Mouse (Mus musculus) left cerebral cortex, postnatal 14 days (tissue): ENCODE measurements around the gene 1190005I06Rik. TPM values are rescaled to one million over a fixed set of nuclear protein-coding genes. Genes with fewer than 3 reads are reported as not detected.

ENCODE experiments used
- DNase-seq, 2 experiments: peaks; one replicate each; pipeline ENCODE4 v3.0.0; 2021 to 2022; ENCODE audit warnings: low spot score in 2 of 2, mixed read lengths in 1 of 2
- intact Hi-C: fragments of 180-260 bp; cut with DNase I; formaldehyde crosslinking; loops from one replicate; pipeline ENCODE4 v1.15.1; 2025
- total RNA-seq, 2 experiments: library from RNA; stranded (reverse); gene quantifications; 2 replicates each; pipeline ENCODE4 v1.2.3; 2021

1190005I06Rik gene
- total RNA-seq, 2 experiments from 2014 or later = 5.7 to 6.7 TPM

DNA sequence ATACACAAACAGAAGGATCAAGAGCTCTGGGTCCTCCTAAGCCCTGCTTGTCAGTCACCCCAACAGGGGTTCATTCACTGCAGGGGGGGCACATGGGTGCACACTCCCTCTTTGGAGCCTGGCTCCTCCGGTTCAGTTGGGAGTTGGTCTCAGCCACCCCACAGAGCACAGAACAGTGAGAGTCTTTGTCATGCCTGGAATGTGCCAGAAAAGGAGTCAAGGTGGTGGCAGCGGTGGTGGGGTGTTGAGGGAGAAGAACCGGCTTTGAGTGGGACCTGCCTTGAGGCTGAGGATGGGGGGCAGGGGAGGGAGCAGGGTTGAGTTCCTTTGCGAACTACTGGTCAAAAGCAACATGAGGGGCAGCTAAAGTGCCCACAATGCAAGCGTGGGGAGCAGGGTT, 17.4 kb downstream of the 1190005I06Rik start:
- intact Hi-C loops = no loop called here
- DNase-seq = no peak

DNA sequence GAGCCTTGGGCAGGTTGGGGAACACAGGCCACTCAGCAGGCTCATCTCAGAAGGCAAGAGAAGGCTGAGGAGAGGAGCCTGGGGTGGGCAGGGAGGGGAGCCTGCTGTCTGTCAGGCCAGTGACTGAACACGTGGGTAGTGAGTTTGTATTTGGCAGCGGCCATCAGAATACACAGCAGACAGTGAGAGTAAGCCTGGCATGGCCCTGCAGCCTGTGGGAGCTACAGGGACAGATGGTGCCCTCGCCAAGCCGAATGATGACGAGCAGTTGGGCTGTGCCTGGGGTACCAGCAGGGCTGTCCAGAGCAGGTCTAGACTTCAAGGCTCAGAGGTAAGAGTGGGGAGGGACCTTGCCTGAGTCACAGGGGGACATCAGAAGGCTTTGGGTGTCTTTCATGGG, 20.1 kb downstream of the 1190005I06Rik start:
- DNase-seq = no peak

DNA sequence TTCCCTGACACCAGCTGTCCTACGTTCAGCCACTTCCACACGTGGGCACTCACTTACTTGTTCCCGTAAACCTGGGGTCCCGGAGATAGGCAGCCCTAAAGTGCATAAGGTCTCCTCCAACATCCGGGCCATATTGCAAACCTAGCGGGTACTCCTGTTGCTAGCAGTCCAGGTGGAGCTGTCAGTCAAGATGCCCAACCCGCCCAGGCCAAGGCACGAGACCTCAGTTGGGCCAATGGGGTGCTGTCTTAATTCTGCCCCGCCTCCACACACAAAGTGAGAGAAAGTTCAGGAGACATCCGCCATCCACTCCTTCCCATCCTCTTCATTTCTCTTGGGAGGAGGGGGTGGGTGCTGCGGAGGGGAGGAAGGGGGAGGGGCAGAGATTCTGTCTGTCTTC, 21.0 kb downstream of the 1190005I06Rik start:
- intact Hi-C loops = no loop called here
- no peak for DNase-seq

More for the DNA sequence above, 20.1 kb downstream of the 1190005I06Rik start:
- intact Hi-C loops = no loop called here

DNA sequence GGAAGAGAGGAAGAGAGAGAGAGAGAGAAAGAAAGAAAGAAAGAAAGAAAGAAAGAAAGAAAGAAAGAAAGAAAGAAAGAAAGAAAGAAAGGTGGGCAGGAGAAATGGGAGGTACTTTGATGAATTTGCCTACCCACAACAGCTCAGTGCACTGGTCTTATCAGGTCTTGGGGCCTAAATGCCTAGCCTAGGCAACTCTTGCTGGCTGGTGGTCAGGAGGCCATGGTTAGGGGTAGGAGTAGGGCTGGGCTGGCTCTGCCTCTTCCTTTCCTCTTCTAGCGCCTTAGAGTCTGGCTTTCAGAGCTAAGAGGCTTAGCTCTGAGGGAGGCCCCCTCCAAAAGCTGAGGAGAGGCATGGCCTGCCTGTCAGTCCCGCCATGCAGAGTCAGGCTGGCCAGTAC, 23.8 kb downstream of the 1190005I06Rik start:
- DNase-seq = no peak
- intact Hi-C loops = no loop called here

DNA sequence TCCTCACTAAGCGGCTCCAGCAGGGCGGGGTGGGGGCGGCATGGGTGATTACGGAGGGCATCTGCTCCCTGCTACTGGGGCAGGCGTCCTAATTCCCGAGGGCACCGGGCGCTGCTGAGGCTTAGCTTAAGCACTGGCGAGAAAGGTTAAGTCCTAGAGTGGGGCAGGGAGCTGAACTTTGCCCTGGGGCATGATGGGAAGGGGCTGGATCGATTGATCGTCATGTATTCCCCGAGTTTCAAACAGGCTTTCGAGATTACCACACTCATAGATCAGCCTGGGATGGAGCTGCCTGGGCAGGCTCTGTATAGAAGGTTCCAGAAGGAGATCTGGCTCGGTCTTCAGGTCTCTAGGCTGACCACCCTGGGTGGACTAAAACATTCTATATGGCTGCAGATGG, 25.3 kb downstream of the 1190005I06Rik start:
- intact Hi-C loops = no loop called here
- no peak for DNase-seq

DNA sequence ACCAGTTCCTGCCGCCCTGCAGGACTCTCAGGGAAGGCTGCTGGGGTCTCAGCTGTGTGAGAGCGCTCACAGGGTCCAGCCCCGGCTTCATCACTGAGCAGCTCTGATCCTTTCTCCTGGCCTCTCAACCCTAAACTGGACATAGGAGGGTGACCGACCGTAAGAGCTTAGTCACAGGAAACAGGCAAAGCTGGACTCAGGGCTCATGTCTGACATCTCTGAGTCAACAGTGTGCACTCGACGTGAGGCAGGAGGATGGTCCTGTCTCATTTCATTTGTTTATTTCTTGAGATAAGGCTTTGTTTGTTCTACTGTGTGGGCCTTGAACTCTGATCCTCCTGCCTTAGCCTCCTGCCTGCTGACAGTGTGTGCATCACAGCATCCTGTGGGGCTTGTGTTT, 27.0 kb downstream of the 1190005I06Rik start:
- intact Hi-C loops = no loop called here

DNA sequence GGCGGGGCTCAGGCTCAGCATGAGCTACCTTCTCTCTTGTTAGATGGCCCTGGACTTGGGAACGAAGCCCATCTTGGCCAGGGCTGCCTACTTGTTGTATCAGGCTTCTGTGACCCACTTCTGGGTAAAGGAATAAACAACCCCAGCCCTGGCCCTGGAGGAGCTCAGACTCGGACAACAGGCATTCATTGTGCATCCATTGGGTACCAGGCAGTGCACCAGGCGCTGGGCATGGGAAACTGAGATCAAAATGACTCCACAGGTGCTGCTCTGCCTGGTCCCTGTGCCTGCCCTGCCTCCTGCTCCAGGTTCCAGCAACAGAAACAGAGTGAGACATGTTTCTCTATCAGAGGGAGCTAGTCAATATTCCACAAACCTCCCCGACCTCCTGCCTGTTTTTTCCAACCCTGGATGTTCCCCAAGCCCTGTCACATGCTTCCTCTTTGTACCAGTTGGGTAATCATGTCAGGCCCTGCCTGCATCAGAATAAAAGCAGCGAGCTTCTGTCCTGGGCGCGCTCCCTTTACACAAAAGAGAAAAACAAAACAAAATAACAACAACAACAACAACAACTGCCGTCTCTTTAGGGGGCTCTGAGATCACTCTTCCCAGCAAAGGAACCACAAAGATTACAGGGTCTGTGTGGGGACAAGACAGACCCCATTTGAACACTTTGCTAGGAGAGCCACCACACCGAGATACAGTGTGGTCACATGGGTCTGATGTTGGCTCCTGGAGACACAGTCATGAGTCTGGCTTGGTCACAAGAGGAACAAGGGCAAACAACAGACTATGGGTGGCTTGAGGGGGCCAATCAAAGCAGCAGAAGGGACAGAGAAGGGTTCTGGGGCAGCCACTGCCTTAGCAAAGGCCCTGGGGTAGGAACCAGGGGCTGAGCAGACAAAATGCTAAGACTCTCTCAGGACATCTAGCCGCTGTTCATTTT, 27.9 kb downstream of the 1190005I06Rik start:
- intact Hi-C loops = no loop called here
- DNase-seq = peak; percentile 31 to 51

More for the DNA sequence above, 27.0 kb downstream of the 1190005I06Rik start:
- DNase-seq = no peak

DNA sequence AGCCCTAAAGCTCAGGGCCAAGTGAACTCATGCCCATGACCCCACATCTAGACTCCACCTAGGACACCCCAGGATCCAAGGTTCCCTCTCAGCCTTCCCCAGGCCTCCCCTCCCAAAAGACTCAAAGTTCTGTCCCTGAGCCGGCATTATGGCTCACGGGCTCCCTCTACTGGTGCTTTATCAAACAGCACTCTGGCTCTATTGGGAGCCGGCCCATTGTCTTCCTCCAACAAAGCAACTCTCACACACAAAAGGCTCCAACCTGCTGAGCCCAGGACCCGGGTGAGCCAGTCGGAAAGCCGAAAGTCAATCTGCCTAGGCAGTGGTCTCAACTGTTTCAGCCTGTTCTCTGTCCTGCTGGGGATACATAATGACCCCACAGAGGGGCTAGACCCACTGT, 29.3 kb downstream of the 1190005I06Rik start:
- intact Hi-C loops = no loop called here
- DNase-seq = peak; percentile 61 to 70

DNA sequence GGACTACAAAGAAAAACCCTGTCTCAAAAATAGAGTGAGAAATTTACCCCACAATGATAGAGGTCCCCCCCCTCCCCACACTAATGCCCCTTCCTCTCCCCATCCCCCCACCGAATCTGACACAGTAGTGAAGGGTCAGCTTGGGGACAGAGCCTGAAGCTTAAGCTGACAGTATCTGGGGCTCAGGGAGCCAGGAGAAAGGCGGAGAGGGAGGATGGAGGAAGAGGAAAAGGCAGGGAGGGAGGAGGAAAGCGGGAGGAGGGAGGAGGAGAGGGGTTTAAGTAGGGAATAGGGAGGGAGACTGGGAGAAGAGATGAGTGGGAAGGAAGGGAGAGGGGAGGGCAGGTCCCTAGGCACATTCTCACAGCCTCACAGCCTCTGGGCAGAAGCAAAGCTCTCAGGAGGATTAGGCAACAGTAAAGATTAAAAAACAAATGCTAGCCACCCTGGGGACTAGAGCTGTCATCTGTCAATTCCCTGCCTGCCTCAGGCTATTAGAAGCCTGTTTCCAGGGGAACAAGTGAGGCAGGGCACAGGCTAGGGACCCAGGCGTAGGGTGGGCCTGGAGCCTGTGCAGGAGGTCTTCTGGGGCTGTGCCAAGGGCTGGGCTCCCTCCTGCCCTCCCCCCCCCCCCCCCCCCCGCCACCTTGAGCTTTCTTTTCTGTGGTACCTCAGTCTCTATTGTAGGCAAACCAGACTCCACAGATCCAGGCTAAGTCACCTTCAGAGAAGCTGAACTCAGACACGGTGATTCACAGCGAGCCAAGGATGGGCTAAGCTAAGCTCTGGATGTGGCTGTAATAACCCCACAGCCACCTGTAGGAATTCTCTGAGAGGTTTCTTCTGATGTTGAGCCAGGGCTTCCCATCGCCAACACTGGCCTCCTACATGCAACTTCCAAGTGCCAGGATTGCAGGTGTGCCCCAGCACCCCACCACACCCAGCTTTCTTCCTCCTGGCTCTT, 30.5 kb downstream of the 1190005I06Rik start:
- no peak for DNase-seq
- intact Hi-C loops = no loop called here

DNA sequence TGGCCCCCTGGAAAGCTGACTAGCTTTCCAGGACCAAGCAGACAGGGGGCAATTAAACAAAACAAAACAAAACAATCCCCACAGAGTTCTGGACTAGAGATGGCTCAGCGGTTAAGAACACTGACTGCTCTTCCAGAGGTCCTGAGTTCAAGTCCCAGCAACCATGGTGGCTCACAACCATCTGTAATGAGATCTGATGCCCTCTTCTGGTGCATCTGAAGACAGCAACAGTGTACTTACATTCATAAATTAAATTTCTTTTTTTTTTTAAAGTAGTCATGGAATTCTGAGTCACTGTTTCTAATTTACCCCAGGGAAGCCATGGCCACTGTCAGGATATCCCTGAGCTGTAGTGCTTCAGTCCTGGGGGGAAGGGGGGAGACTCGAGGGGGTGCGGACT, 32.9 kb downstream of the 1190005I06Rik start:
- no peak for DNase-seq
- intact Hi-C loops = loop anchor here (5.0 kb wide), 1 partner anchor 437 kb away; the partner anchor contains the start of gene Fam92b

DNA sequence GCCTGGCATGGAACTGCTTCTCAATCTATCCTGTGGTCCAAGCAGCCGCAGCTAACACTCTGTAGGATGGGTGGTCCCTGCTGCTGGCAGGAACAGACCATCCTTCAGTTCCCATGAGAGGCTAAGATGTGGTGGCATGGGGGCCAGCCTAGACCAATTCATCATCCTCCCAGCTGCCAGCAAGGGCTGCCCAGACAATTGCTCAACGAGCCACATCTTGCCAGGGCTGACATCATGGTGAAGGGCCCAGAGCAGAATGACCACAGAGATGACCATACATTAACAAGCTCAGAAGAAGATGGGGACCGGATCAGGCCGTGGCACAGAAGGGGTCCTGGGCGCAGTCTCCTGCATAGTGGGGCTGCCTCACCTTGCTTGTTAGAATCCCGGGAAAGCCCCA, 36.6 kb downstream of the 1190005I06Rik start:
- intact Hi-C loops = loop anchor here (5.0 kb wide), 1 partner anchor 434 kb away; the partner anchor contains the start of gene Fam92b
- no peak for DNase-seq

DNA sequence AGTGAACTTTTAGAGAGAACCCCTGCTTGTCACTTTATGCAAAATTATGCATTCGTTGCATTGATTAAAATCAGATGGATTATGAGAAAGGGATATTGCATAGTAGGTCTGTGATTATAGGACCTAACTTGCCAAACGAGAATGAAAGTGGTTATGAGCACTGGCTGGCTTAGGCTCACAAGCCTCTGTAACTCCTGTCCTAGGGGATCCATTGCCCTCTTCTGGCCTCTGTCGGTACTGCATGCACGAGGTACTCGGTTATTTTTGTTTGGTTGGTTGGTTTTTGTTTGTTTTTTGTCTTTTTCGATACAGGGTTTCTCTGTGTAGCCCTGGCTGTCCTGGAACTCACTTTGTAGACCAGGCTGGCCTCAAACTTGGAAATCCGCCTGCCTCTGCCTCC, 39.5 kb downstream of the 1190005I06Rik start:
- intact Hi-C loops = no loop called here

DNA sequence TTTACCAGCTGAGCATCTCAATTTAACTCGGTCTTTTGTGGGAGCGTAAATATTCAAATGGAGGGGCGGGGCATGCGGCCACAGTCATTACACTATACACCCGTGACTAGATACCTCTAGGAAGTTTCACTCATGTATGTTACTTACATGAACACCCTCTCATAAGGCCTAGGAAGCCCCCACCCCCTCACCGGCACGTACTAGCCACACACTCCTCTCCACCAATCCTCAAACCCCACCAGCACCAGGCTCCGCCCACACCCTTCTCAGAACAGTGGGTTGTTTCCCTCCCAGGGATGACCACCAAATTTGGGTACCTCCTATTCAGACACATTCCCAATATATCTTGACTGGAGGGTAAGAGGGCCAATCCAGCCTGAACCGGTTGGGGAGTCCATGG, 40.0 kb downstream of the 1190005I06Rik start:
- DNase-seq = no peak
- intact Hi-C loops = no loop called here

More for the DNA sequence above, 39.5 kb downstream of the 1190005I06Rik start:
- peak; percentile 80 to 87 for DNase-seq

DNA sequence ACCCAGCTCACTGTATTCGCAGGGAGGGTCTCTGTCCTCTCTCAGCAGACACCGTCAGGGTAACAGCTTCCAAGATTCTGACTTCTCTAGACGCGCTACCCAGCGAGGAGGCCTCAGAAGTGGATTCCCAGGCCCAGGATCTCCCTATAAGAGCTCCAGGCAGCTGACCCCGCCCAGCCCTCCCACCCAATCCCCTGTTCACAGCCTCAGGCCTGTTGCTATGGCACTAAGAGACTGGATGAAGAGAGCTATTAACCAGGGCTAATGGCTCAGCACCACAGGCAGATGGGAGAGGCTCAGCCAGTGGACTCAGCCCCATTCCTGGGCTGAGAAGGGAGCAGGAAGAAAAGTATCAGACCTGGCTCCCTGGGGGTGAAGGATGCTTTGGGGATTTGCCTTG, 44.8 kb downstream of the 1190005I06Rik start:
- intact Hi-C loops = no loop called here
- no peak for DNase-seq

DNA sequence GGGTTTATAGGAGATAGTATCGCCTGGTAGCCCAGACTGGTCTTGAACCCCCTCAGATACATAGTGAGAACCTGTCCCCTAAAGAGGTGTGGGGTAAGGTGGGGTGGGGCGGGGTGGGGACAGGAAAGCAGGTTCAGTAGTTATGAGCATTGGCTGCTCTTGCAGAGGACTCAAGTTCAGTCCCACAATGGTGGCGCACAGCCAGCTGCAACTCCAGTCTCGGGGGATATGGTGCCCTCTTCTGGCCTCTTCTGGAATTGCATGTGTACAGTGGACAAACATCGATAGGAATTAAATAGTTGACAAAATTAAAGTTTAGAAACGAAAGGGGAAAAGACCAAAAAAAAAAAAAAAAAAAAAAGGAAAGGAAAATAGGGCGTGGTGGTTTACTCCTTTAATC, 47.9 kb downstream of the 1190005I06Rik start:
- DNase-seq = peak; percentile 80 to 83
- intact Hi-C loops = loop anchor here (5.0 to 10.0 kb wide), 2 partner anchors 312 to 415 kb away; no protein-coding TSS in a partner anchor

DNA sequence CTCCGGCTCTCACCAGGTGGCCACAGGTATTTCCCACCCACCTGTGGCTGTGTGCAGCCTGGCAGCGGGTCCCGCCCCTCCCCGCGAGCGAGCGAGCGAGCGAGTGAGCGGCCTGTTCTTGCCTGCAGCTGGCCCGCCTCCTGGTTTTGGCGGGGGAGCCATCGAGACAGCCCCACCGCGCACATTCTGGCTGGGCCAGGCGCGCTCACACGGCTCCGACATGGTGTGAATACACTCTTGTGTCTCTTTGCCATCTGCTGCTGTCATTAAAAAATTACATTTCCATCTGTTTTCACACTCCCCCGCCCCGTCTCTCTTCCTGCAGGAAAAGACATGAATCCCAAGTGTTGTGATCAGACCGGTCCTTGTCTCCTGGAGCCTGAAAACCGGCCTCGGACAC, 48.9 kb downstream of the 1190005I06Rik start:
- intact Hi-C loops = loop anchor here (5.0 to 10.0 kb wide), 2 partner anchors 311 to 414 kb away; no protein-coding TSS in a partner anchor
- DNase-seq = peak; percentile 85 to 93

DNA sequence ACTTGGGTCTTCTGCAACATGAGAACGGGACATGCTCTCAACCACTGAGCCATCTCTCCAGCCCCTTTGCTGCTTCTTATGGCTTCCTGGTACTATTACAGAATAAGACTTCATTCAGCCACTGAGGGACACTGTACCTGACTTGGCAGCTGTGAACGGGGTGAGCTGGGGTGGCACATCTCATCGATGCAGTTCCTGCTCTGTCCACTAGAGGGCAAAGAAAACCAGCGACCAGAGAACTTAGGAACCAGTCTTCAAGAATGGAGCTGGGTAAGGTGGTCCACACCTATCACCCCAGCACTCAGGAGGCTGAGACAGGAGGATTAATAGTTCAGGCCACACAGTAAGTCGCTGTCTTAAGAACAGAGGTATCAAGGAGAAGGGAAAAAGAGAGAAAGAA, 51.5 kb downstream of the 1190005I06Rik start:
- intact Hi-C loops = loop anchor here (5.0 to 10.0 kb wide), 2 partner anchors 309 to 411 kb away; no protein-coding TSS in a partner anchor
- DNase-seq = peak in 1 of 2 experiments; percentile 62

DNA sequence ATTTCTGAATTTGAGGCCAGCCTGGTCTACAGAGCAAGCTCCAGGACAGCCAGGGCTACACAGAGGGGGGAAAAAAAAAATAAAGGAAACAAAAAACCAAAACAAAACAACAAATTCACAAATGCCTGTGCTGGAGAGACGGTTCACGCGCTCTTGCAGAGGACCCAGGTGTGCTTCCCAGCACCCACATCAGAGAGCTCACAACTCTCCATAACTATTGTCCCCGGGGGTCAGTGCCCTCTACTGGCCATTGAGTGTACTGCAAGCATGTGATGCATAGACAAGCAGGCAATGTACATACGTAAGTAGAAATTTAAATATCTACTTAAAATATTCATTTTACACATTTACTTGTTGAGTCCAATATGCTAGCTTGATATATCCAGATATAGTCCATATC, 52.9 kb downstream of the 1190005I06Rik start:
- no peak for DNase-seq
- intact Hi-C loops = loop anchor here (10.0 kb wide), 1 partner anchor 410 kb away; no protein-coding TSS in a partner anchor

DNA sequence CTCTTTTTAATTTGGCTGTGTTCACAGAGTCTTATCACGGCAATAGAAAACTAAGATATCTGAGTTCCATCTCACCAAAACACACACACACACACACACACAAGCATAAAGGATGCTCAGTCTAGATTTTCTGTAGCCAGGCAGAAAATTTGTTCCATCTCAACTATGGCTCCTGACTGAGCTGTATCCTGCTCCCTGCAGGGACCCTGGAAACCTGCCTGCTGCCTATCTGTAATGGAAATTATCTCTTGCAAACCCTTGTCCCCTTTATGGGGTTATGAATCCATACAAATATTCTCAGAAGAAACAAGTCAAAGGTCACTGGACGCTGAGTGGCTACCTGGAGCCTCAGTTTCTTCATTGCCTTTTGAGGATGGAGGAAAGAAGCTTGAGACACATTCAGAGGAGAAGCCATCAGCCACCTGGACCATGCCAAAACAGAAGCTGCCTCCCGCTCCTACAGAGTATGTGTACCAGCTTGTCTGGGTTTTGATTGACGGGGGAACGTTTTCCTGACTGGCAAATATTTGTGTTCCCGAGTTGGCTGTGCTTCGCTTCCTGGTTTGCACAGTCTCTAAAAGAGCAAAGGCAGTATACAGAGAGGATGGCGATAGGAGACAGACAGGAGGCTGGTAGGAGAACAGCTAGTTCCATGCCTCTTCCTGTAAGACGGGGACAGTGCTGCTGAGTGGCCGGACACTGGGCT, 55.7 kb downstream of the 1190005I06Rik start:
- DNase-seq = no peak
- intact Hi-C loops = loop anchor here (10.0 kb wide), 1 partner anchor 407 kb away; no protein-coding TSS in a partner anchor
